Mouse (Mus musculus) kidney, embryonic 15.5 days (tissue): ENCODE measurements around the gene Slc25a10. TPM values are rescaled to one million over a fixed set of nuclear protein-coding genes. Genes with fewer than 3 reads are reported as not detected.

ENCODE experiments used
- ATAC-seq: fragments of 200-750 bp; cut with Nextera tagmentation; replicated peaks from 2 replicates; pipeline ENCODE4 v1.8.0; 2017; ENCODE audit warnings: moderate TSS enrichment; ENCODE audit not compliant: low FRiP score
- H3K27ac ChIP-seq: fragments of 300-500 bp; sonication (generic); 2 replicates; pipeline ENCODE4 v1.5.1; 2015; ENCODE audit warnings: mild to moderate bottlenecking, inconsistent platforms
- H3K27me3 ChIP-seq: fragments of 300-500 bp; sonication (generic); 2 replicates; pipeline ENCODE4 v1.6.1; 2015; ENCODE audit warnings: inconsistent platforms
- H3K36me3 ChIP-seq: fragments of 300-500 bp; sonication (generic); 2 replicates; pipeline ENCODE4 v1.6.1; 2015; ENCODE audit warnings: inconsistent platforms
- H3K4me1 ChIP-seq: fragments of 300-500 bp; sonication (generic); 2 replicates; pipeline ENCODE4 v1.6.1; 2015; ENCODE audit warnings: inconsistent platforms
- H3K4me2 ChIP-seq: fragments of 300-500 bp; sonication (generic); 2 replicates; pipeline ENCODE4 v1.6.1; 2015; ENCODE audit warnings: moderate library complexity, mild to moderate bottlenecking, inconsistent platforms
- H3K4me3 ChIP-seq: fragments of 300-500 bp; sonication (generic); replicated peaks from 2 replicates; pipeline ENCODE4 v1.5.1; 2015; ENCODE audit warnings: mild to moderate bottlenecking, inconsistent platforms
- H3K9ac ChIP-seq: fragments of 300-500 bp; sonication (generic); 2 replicates; pipeline ENCODE4 v1.6.1; 2015; ENCODE audit warnings: mild to moderate bottlenecking, inconsistent platforms
- H3K9me3 ChIP-seq: fragments of 300-500 bp; sonication (generic); replicated peaks from 2 replicates; pipeline ENCODE4 v1.6.1; 2016; ENCODE audit warnings: inconsistent platforms
- WGBS: fragments of 180-500 bp; shearing (Covaris S2); methylation state at CpG from one replicate; pipeline ENCODE4 v1.1.7; 2015; ENCODE audit warnings: mixed read lengths; 5-methylcytosine and 5-hydroxymethylcytosine counted together
- polyA plus RNA-seq: library from polyadenylated mRNA; unstranded; fragments of >200 nt; fragmentation: Nextera tagmentation; extraction: Ambion mirVana; gene quantifications from 2 replicates; pipeline ENCODE4 v1.2.1, GENCODE M21; 2015

The Slc25a10 gene
- polyA plus RNA-seq, 1 experiment from 2014 or later = 91.9 TPM

DNA sequence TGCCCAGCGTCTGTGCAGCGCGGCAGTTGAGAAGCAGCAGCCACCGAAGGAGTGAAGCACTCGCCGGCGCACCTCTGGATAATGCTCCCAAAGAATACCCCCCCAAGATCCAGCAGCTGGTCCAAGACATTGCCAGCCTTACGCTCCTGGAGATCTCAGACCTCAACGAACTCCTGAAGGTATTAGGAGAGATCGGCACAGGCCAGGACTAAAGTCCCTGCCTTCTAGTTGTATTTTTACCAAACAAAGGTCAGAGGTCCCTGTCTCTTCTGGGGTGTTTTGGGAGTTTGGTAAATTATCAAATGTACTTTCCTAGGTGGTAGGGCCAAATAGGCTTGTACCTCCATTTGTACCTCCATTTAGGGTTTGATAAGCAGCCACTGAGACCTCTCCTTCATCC, 6.4 kb upstream of the Slc25a10 start:
- Histone ChIP-seq H3K4me3 (peak overlapping the region; percentile 99), H3K27me3 (no peaks in the 10 kb centered on the region), H3K4me1 (peaks cover 44% of the 10 kb centered on the region), H3K36me3 (peaks cover 76% of the 10 kb centered on the region), H3K9ac (peak overlapping the region; percentile 93), H3K4me2 (peak overlapping the region; percentile 70), H3K9me3 (no peaks in the 10 kb centered on the region), H3K27ac (peak overlapping the region; percentile 87)
- no peak for ATAC-seq
- 7% methylated on average over 10 of the region's 10 CpGs for WGBS

DNA sequence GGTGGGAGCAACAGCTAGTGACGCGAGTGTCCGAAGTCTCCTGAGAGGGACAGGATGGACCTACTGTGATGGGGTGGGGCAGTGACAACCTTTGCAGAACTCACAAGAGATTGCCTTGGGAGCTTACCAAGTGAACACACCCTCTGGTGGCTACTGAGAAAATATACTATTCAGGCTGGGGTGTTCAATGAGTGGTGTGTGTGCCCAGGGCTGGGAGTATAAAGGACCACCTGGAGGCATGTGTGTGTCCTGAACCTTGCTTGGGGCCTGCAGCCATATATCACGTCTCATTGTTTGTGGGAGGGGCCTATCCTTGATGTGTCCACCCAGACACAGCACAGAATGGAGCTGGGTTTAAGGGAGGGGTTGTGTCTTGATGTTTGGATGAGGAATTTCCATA, 3.1 kb upstream of the Slc25a10 start:
- H3K36me3 ChIP-seq = peaks cover 44% of the 10 kb centered on the region
- 75% methylated on average over 4 of the region's 4 CpGs for WGBS
- peak overlapping the region; percentile 63; the same call in 1 of the 2 replicates for H3K27ac ChIP-seq

DNA sequence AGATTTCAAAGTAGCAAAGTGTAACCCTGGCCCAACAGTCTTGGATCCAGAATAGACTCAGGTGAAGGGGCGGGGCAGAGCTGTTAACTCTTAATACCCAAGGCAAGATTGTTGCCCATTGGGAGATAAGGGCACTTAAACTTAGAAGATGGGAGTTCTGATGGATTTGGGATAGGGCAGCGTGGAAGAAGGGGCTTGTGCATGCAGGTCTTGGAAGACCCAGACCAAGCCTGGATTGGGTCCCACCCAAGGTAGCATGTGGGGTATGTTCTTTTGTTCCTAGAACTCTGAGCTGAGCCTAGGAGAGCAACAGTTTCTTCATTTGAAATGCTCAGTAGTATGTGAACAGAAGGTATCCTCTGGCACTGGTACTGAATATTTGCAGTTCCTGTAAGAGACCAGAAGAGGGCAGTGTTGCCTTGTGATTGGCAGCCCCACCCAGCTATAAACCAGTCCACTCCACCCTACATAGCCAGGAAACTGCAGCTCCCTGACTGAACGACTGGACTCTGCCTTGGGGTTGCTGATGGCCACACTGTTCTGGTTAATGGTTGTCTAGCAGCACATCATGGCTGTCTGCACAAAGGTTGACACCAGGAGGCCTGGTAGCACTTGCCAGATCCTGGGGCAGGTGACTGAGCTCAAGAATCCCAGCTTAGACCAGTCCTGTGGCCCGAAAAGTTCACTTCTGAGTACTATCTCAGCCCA, 2.4 kb upstream of the Slc25a10 start:
- WGBS = 51% methylated on average over 4 of the region's 4 CpGs

More for the DNA sequence above, 3.1 kb upstream of the Slc25a10 start:
- Histone ChIP-seq H3K4me2 (no peak overlapping the region), H3K9ac (no peak overlapping the region), H3K27me3 (no peaks in the 10 kb centered on the region), H3K4me3 (no peak overlapping the region), H3K4me1 (peaks cover 68% of the 10 kb centered on the region), H3K9me3 (no peaks in the 10 kb centered on the region)
- ATAC-seq = no peak

GRCm38 (mm10) chr11:120490291-120491046, 1.2 kb upstream of the Slc25a10 start:
- Histone ChIP-seq H3K27ac (peak overlapping the region; percentile 89), H3K4me3 (peak overlapping the region; percentile 82; the same call in 1 of the 2 replicates), H3K9me3 (no peaks in the 10 kb centered on the region), H3K27me3 (no peaks in the 10 kb centered on the region), H3K36me3 (peaks cover 57% of the 10 kb centered on the region), H3K9ac (peak overlapping the region; percentile 75; the same call in 1 of the 2 replicates), H3K4me1 (peaks cover 64% of the 10 kb centered on the region), H3K4me2 (peak overlapping the region; percentile 78)
- WGBS = 46% methylated on average over 4 of the region's 4 CpGs
- no peak for ATAC-seq

More for the DNA sequence above, 2.4 kb upstream of the Slc25a10 start:
- H3K9ac ChIP-seq = no peak overlapping the region
- peak overlapping the region; percentile 89 for H3K27ac ChIP-seq
- peak; percentile 58 for ATAC-seq
- H3K4me2 ChIP-seq = no peak overlapping the region
- peaks cover 44% of the 10 kb centered on the region for H3K36me3 ChIP-seq
- no peaks in the 10 kb centered on the region for H3K27me3 ChIP-seq
- no peaks in the 10 kb centered on the region for H3K9me3 ChIP-seq
- H3K4me1 ChIP-seq = peaks cover 68% of the 10 kb centered on the region
- H3K4me3 ChIP-seq = no peak overlapping the region

- ATAC-seq = peak; percentile 50; the same call in 1 of the 2 replicates
- H3K36me3 ChIP-seq = peaks cover 57% of the 10 kb centered on the region
Measured at GRCm38 (mm10) chr11:120492024-120492877, 611 bp downstream of the Slc25a10 start.

DNA sequence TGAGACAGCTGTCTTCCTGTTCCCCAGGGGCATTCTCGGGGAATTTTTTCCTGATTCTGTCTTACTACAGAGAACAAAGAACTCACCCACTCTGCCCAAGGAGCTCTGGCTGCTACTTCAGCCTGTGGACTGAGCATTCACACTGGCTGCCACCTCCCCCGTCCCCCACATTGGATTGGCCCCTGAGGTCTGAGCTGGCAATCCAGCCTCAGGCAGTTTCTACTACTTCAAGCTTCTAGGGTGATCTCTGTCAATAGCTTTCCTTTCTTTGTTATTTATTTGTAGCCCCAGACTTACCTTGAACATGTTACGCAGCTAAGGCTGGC, 1.2 kb downstream of the Slc25a10 start:
- Histone ChIP-seq H3K9me3 (no peaks in the 10 kb centered on the region), H3K27me3 (no peaks in the 10 kb centered on the region), H3K4me2 (peak overlapping the region; percentile 78), H3K4me3 (peak overlapping the region; percentile 82), H3K9ac (peak overlapping the region; percentile 75), H3K4me1 (peaks cover 51% of the 10 kb centered on the region), H3K27ac (peak overlapping the region; percentile 89), H3K36me3 (peaks cover 57% of the 10 kb centered on the region)
- 24% methylated on average over 3 of the region's 3 CpGs for WGBS
- ATAC-seq = no peak

More at GRCm38 (mm10) chr11:120492024-120492877, 611 bp downstream of the Slc25a10 start:
- no peaks in the 10 kb centered on the region for H3K27me3 ChIP-seq
- peaks cover 51% of the 10 kb centered on the region for H3K4me1 ChIP-seq
- peak overlapping the region; percentile 78 for H3K4me2 ChIP-seq
- under 1% methylated on average over 48 of the region's 48 CpGs for WGBS
- H3K27ac ChIP-seq = peak overlapping the region; percentile 89
- peak overlapping the region; percentile 82 for H3K4me3 ChIP-seq
- H3K9me3 ChIP-seq = no peaks in the 10 kb centered on the region
- peak overlapping the region; percentile 75 for H3K9ac ChIP-seq

DNA sequence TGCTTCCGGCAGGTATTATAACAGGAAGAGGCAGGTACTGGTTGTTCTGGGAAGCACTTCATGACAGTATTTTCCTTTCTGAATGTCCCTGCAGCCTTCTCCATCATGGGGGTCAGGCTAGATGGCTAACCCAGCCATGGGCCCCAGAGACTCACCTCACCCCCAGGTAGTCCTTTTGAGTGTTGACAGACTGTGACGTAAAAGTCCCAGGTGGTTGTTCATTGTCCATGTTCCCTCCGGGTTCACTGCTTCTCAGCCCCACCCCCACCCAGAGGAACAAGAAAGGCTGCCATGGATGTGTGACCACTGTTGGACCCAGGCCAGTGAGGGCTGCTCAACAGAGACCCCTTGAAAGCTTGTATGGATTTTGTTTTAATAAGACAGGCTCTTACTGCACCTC, 1.7 kb downstream of the Slc25a10 start:
- Histone ChIP-seq H3K4me3 (peak overlapping the region; percentile 82), H3K27ac (peak overlapping the region; percentile 89), H3K36me3 (peaks cover 57% of the 10 kb centered on the region), H3K4me1 (peaks cover 51% of the 10 kb centered on the region), H3K4me2 (peak overlapping the region; percentile 78), H3K9ac (peak overlapping the region; percentile 75), H3K9me3 (no peaks in the 10 kb centered on the region), H3K27me3 (no peaks in the 10 kb centered on the region)
- 47% methylated on average over 3 of the region's 3 CpGs for WGBS
- ATAC-seq = no peak

- Histone ChIP-seq H3K27ac (0 out of 2 replicates have a peak overlapping the region, but pooled peaks have one; percentile 4), H3K9me3 (no peaks in the 10 kb centered on the region), H3K4me3 (peak overlapping the region; percentile 82), H3K4me2 (peak overlapping the region; percentile 78), H3K9ac (0 out of 2 replicates have a peak overlapping the region, but pooled peaks have one; percentile 75), H3K36me3 (peaks cover 57% of the 10 kb centered on the region), H3K4me1 (peaks cover 46% of the 10 kb centered on the region), H3K27me3 (no peaks in the 10 kb centered on the region)
- 83% methylated on average over 3 of the region's 3 CpGs for WGBS
- no peak for ATAC-seq
Measured at GRCm38 (mm10) chr11:120493911-120494310, 2.3 kb downstream of the Slc25a10 start.

GRCm38 (mm10) chr11:120497436-120497835, 5.8 kb downstream of the Slc25a10 start:
- 92% methylated on average over 3 of the region's 3 CpGs for WGBS
- Histone ChIP-seq H3K9me3 (no peaks in the 10 kb centered on the region), H3K36me3 (peaks cover 53% of the 10 kb centered on the region), H3K27ac (no peak overlapping the region), H3K9ac (no peak overlapping the region), H3K4me1 (peaks cover 24% of the 10 kb centered on the region), H3K4me3 (no peak overlapping the region), H3K4me2 (no peak overlapping the region), H3K27me3 (no peaks in the 10 kb centered on the region)
- no peak for ATAC-seq

GRCm38 (mm10) chr11:120498226-120498625, 6.6 kb downstream of the Slc25a10 start:
- H3K27me3 ChIP-seq = no peaks in the 10 kb centered on the region
- peaks cover 16% of the 10 kb centered on the region for H3K4me1 ChIP-seq
- no peak for ATAC-seq
- H3K36me3 ChIP-seq = peaks cover 53% of the 10 kb centered on the region
- WGBS = 91% methylated on average over 12 of the region's 12 CpGs
- H3K9ac ChIP-seq = no peak overlapping the region
- no peak overlapping the region for H3K4me3 ChIP-seq
- no peak overlapping the region for H3K27ac ChIP-seq
- no peak overlapping the region for H3K4me2 ChIP-seq
- H3K9me3 ChIP-seq = no peaks in the 10 kb centered on the region

DNA sequence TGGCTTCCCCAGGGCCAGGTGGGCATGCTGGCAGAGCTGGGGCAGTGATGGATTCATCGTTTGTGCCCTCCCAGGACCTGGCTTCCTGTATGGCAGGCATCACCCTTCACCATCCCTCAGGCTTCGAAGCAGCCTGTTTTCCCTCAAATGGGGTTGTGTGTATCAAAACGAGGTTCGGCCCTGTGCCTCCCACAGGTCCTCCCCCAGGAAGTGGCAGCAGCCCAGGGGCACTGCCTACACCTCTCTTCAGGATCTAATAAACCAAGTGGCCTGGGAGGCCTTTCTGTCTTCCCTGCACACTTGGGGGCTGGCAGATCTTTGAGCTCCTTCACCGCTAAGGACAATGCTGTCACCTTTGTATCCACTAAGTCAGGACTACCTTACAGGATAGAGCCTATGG, 7.3 kb downstream of the Slc25a10 start:
- WGBS = 77% methylated on average over 5 of the region's 5 CpGs
- Histone ChIP-seq H3K9ac (no peak overlapping the region), H3K4me3 (no peak overlapping the region), H3K36me3 (peaks cover 53% of the 10 kb centered on the region), H3K9me3 (no peaks in the 10 kb centered on the region), H3K4me2 (no peak overlapping the region), H3K4me1 (peaks cover 9% of the 10 kb centered on the region), H3K27ac (0 out of 2 replicates have a peak overlapping the region, but pooled peaks have one; percentile 55), H3K27me3 (no peaks in the 10 kb centered on the region)
- ATAC-seq = no peak
